Mouse (Mus musculus) erythroblast, embryonic 14.5 days (primary cell): ENCODE data around the gene Vcl. TPM values are rescaled to one million over a fixed set of nuclear protein-coding genes. Genes with fewer than 3 reads are reported as not detected.
A peak's percentile ranks its signal among the peaks of the same experiment; 100 is the strongest.

Source experiments
- H3K27me3 ChIP-seq: 2 replicates; pipeline ENCODE4 v1.6.1; 2012; ENCODE audit warnings: inconsistent platforms; ENCODE audit not compliant: control insufficient read depth
- H3K36me3 ChIP-seq: 2 replicates; pipeline ENCODE4 v1.6.1; 2012; ENCODE audit warnings: mild to moderate bottlenecking, inconsistent platforms; ENCODE audit not compliant: control insufficient read depth
- H3K4me1 ChIP-seq: 2 replicates; pipeline ENCODE4 v1.6.1; 2012; ENCODE audit warnings: inconsistent platforms; ENCODE audit not compliant: control insufficient read depth
- H3K4me3 ChIP-seq: replicated peaks from 2 replicates; pipeline ENCODE3; 2012; ENCODE audit warnings: moderate library complexity, mild to moderate bottlenecking, inconsistent platforms
- H3K9me3 ChIP-seq: 2 replicates; pipeline ENCODE4 v1.6.1; 2012; ENCODE audit warnings: low read length, inconsistent platforms, mixed read lengths; ENCODE audit not compliant: control insufficient read depth
- GATA1 ChIP-seq: IDR thresholded peaks from 2 replicates; pipeline ENCODE4 v1.6.1; 2012; ENCODE audit warnings: low read length, inconsistent platforms, mixed read lengths
- TAL1 ChIP-seq: IDR thresholded peaks from 3 replicates; pipeline ENCODE4 v1.6.1; 2012; ENCODE audit warnings: low read length, inconsistent platforms, mixed read lengths
- polyA plus RNA-seq: library from polyadenylated mRNA; stranded (reverse); fragments of >175 nt; gene quantifications from 2 replicates; pipeline ENCODE4 v1.2.3, GENCODE M21; 2012

Vcl gene
- polyA plus RNA-seq, 1 experiment = 0.43 TPM

DNA sequence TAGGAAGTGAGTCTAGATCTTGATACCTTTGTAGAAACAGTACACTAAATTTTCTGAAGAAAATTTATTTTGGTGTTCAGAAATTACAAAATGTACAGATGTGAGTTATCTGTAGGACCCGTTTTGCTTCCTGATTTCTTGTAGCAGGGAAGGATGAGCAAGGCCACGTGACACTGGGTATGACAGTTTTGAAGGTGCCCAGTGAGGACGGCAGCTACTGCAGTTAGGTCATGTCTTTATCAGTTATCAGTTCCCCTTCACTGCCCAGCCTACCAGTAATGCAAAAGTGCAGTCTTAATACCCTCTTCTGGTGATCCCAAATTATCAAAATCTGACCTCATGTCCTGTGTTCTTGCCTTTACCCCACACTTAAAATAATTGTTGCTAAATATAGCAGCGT, 148.7 kb downstream of the Vcl start:
- H3K27me3 ChIP-seq = no peaks in the 10 kb centered on the region
- peak overlapping the region; percentile 92 for H3K4me3 ChIP-seq
- TF ChIP-seq TAL1 (no peak), GATA1 (peak; percentile 35; the same call in 1 of the 2 replicates)
- H3K9me3 ChIP-seq = no peaks in the 10 kb centered on the region
- peaks cover 80% of the 10 kb centered on the region for H3K4me1 ChIP-seq
- H3K36me3 ChIP-seq = peaks cover 2% of the 10 kb centered on the region

- peaks cover 79% of the 10 kb centered on the region for H3K4me1 ChIP-seq
- TF ChIP-seq TAL1 = no peak
- TF ChIP-seq GATA1 = no peak
- no peaks in the 10 kb centered on the region for H3K9me3 ChIP-seq
- H3K4me3 ChIP-seq = no peak overlapping the region
- peaks cover 5% of the 10 kb centered on the region for H3K36me3 ChIP-seq
- no peaks in the 10 kb centered on the region for H3K27me3 ChIP-seq
Observed at GRCm38 (mm10) chr14:21078511-21078910, 149.3 kb downstream of the Vcl start.

GRCm38 (mm10) chr14:21082823-21083222, 153.6 kb downstream of the Vcl start:
- Histone ChIP-seq H3K9me3 (no peaks in the 10 kb centered on the region), H3K4me3 (no peak overlapping the region), H3K27me3 (no peaks in the 10 kb centered on the region), H3K4me1 (peaks cover 48% of the 10 kb centered on the region), H3K36me3 (peaks cover 10% of the 10 kb centered on the region)
- TF ChIP-seq GATA1 (no peak), TAL1 (no peak)

Other genes starting within 250 kb of the Vcl start
- gene Fut11, start 234.4 kb upstream of the Vcl start, polyA plus RNA-seq = 0.37 TPM in 2 replicates
- 0.43 and 0.77 TPM in 2 replicates for gene Chchd1, start 226.4 kb upstream of the Vcl start, polyA plus RNA-seq
- 6.1 and 6.7 TPM in 2 replicates for gene Zswim8, start 221.8 kb upstream of the Vcl start, polyA plus RNA-seq
- 0.80 and 1.5 TPM in 2 replicates for gene Ndst2, start 194.8 kb upstream of the Vcl start, polyA plus RNA-seq
- 0.35 and 0.38 TPM in 2 replicates for gene Camk2g, start 135.3 kb upstream of the Vcl start, polyA plus RNA-seq
- gene Plau, start 92.7 kb upstream of the Vcl start, polyA plus RNA-seq = not detected in 2 replicates
- 0.24 and 0.28 TPM in 2 replicates for gene Ap3m1, start 123.1 kb downstream of the Vcl start, polyA plus RNA-seq
- gene Adk, start 123.2 kb downstream of the Vcl start, polyA plus RNA-seq = 0.38 and 1.0 TPM in 2 replicates